Mouse (Mus musculus) liver, embryonic 16.5 days (tissue): ENCODE data around the gene C2cd4d. TPM values are rescaled to one million over a fixed set of nuclear protein-coding genes. Genes with fewer than 3 reads are reported as not detected.
A peak's percentile ranks its signal among the peaks of the same experiment; 100 is the strongest.

Source experiments
- ATAC-seq: fragments of 200-750 bp; cut with Nextera tagmentation; 2 replicates; pipeline ENCODE4 v1.8.0; 2017; ENCODE audit warnings: low read depth, mild to moderate bottlenecking, moderate number of reproducible peaks, moderate library complexity
- H3K27ac ChIP-seq: fragments of 300-500 bp; sonication (generic); 2 replicates; pipeline ENCODE4 v1.5.1; 2014; ENCODE audit warnings: mild to moderate bottlenecking, low read length
- H3K27me3 ChIP-seq: fragments of 300-500 bp; sonication (generic); 2 replicates; pipeline ENCODE4 v1.6.1; 2014; ENCODE audit warnings: low read depth, low read length, mixed read lengths; ENCODE audit not compliant: control insufficient read depth, insufficient read depth
- H3K36me3 ChIP-seq: fragments of 300-500 bp; sonication (generic); 2 replicates; pipeline ENCODE4 v1.6.1; 2014; ENCODE audit warnings: mild to moderate bottlenecking; ENCODE audit not compliant: control insufficient read depth, insufficient read depth
- H3K4me1 ChIP-seq: fragments of 300-500 bp; sonication (generic); 2 replicates; pipeline ENCODE4 v1.6.1; 2014; ENCODE audit warnings: low read depth, low read length, mixed read lengths; ENCODE audit not compliant: control insufficient read depth
- H3K4me2 ChIP-seq: fragments of 300-500 bp; sonication (generic); 2 replicates; pipeline ENCODE4 v1.6.1; 2014; ENCODE audit warnings: low read depth, low read length, mixed read lengths
- H3K4me3 ChIP-seq: fragments of 300-500 bp; sonication (generic); 2 replicates; pipeline ENCODE4 v1.5.1; 2014; ENCODE audit warnings: low read depth, mild to moderate bottlenecking, low read length
- H3K9ac ChIP-seq: fragments of 300-500 bp; sonication (generic); 2 replicates; pipeline ENCODE4 v1.6.1; 2014; ENCODE audit warnings: low read depth, low read length
- H3K9me3 ChIP-seq: fragments of 300-500 bp; sonication (generic); replicated peaks from 2 replicates; pipeline ENCODE4 v1.6.1; 2016; ENCODE audit warnings: low read length; ENCODE audit not compliant: control insufficient read depth
- WGBS: fragments of 180-500 bp; shearing (Covaris S2); extraction: QIAGEN DNeasy Blood & Tissue Kit; methylation state at CpG from one replicate; pipeline ENCODE4 v1.1.7; 2014; ENCODE audit not compliant: insufficient replicate concordance; 5-methylcytosine and 5-hydroxymethylcytosine counted together
- polyA plus RNA-seq: library from polyadenylated mRNA; unstranded; fragments of >200 nt; fragmentation: Nextera tagmentation; extraction: Ambion mirVana; gene quantifications from 2 replicates; pipeline ENCODE4 v1.2.1, GENCODE M21; 2015

C2cd4d gene
- polyA plus RNA-seq, 1 experiment from 2014 or later, result not detected

DNA sequence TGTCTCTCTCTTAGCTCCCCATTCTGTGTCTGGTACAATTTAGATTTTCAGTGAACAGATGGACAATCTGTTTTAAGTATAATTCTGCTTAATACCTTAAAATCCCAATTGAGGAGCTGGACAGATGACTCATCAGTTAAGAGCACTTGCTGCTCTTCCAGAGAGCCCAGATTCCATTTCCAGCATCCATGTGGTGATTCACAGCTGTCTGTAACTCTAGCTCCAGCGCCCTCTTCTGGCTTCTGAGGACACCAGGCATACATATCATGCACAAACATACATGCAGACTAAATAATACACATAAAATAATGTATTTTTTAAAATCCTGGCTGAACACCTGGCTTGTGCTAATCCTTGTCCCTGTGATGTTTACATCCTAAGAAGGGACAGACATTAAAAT, 1.4 kb upstream of the C2cd4d start:
- Histone ChIP-seq H3K9me3 (no peaks in the 10 kb centered on the region), H3K27me3 (peaks cover 34% of the 10 kb centered on the region), H3K36me3 (no peaks in the 10 kb centered on the region), H3K4me2 (no peak overlapping the region), H3K27ac (no peak overlapping the region), H3K4me3 (no peak overlapping the region), H3K4me1 (no peaks in the 10 kb centered on the region), H3K9ac (no peak overlapping the region)
- 3% methylated on average over 1 of the region's 1 CpGs for WGBS
- no peak for ATAC-seq

DNA sequence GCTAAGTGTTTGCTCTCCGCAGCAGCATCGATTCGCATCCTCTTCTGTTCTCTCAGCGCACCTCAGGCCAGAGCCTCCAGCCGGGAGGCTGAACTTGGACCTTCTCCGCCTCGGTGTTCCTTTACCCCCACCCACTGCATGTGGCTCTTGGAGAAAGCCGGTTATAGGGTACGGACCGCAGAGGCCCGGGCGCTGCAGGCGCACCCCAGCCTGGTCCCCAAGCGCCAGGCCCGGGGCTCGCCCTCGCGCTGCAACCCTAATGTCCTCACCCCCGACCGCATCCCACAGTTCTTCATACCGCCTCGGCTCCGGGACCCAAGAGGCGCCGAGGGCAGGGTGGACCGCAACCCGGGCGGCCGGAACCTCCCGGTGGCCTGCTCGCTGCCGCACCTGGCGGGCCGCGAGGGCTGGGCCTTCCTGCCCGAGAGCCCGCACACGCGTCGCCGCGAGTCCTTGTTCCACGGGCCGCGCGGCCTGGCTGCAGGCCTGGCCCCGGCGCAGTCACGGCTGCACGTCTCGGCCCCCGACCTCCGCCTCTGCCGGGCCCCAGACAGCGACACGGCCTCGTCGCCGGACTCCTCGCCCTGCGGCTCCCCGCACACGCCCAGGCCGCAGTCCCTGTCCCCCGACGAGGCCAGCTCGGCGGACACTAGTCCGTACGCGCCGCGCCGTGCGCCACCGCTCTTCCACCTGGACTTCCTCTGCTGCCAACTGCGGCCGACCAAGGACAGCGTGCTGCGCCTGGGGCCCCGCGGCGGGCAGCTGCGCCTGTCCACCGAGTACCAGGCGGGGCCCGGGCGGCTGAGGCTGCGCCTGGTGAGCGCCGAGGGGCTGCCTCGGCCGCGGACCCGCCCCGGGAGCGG, 1.3 kb downstream of the C2cd4d start:
- H3K4me1 ChIP-seq, result no peaks in the 10 kb centered on the region
- H3K9me3 ChIP-seq, result no peaks in the 10 kb centered on the region
- WGBS, result 4% methylated on average over 97 of the region's 97 CpGs
- no peaks in the 10 kb centered on the region for H3K36me3 ChIP-seq
- no peak overlapping the region for H3K27ac ChIP-seq
- peak; percentile 17; the same call in 1 of the 2 replicates for ATAC-seq
- peak overlapping the region; percentile 66 for H3K4me2 ChIP-seq
- H3K4me3 ChIP-seq, result peak overlapping the region; percentile 42
- H3K9ac ChIP-seq, result peak overlapping the region; percentile 33; the same call in 1 of the 2 replicates
- peaks cover 34% of the 10 kb centered on the region for H3K27me3 ChIP-seq

DNA sequence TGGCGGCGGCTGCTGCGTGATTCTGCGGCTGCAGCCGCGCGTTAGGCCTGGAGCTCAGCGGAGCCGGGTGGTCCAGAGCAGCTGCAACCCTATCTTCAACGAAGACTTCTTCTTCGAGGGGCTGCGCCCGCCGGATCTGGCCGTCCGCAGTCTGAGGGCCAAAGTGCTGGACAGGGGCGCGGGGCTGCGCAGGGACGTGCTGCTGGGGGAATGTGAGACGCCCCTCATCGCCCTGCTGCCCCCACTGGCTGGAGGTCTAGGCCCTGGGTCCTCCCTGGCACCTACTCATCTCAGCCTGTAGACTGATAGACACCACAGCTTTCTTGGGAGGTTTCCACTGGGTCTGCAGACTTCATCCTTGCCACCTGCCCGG, 1.9 kb downstream of the C2cd4d start:
- no peaks in the 10 kb centered on the region for H3K36me3 ChIP-seq
- no peak overlapping the region for H3K27ac ChIP-seq
- peak overlapping the region; percentile 42 for H3K4me3 ChIP-seq
- H3K4me1 ChIP-seq, result no peaks in the 10 kb centered on the region
- no peak for ATAC-seq
- H3K9ac ChIP-seq, result peak overlapping the region; percentile 33; the same call in 1 of the 2 replicates
- peaks cover 34% of the 10 kb centered on the region for H3K27me3 ChIP-seq
- H3K4me2 ChIP-seq, result peak overlapping the region; percentile 66
- 5% methylated on average over 23 of the region's 23 CpGs for WGBS
- H3K9me3 ChIP-seq, result no peaks in the 10 kb centered on the region

DNA sequence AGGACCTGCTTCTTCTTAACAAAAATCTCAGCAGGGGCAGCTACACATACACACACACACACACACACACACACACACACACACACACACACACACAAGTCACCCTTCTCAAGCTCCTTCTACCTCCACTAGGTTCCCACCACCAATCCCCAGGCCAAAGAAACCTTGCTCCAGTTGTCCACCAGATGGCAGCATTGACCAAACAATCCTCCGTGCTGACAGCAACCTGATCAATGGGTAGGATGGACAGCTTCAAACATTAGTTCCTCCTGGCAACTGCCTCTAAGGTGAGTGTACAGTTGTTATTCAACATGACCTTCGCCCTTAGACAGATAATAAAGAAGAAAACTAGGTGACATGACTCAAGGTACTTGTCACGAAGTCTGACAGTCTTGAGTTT, 4.5 kb downstream of the C2cd4d start:
- H3K27ac ChIP-seq, result no peak overlapping the region
- H3K9me3 ChIP-seq, result no peaks in the 10 kb centered on the region
- no peak overlapping the region for H3K4me3 ChIP-seq
- H3K4me1 ChIP-seq, result no peaks in the 10 kb centered on the region
- H3K4me2 ChIP-seq, result no peak overlapping the region
- no peak overlapping the region for H3K9ac ChIP-seq
- H3K36me3 ChIP-seq, result no peaks in the 10 kb centered on the region
- 14% methylated on average over 3 of the region's 3 CpGs for WGBS
- H3K27me3 ChIP-seq, result peaks cover 34% of the 10 kb centered on the region
- ATAC-seq, result no peak

DNA sequence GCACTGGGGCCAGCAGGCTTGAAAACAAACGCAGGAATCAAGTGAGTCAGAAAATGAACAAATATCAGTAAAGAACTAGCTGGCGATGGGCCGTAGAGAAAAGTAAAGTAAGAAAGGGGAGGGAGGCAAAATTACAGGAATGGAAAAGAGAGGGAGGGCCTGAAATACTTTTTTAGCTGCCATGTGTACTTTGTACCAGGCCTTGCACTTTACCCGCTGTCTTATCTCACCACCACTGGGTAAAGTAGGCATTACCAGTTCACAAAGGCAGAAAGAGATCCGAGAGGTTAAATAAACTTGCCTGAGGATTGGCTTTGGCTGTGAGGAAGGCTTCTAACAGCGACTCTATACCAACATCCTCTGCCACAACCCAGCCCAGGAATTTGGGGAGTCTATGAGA, 5.3 kb downstream of the C2cd4d start:
- no peak overlapping the region for H3K9ac ChIP-seq
- H3K4me1 ChIP-seq, result no peaks in the 10 kb centered on the region
- no peaks in the 10 kb centered on the region for H3K9me3 ChIP-seq
- H3K4me2 ChIP-seq, result no peak overlapping the region
- H3K4me3 ChIP-seq, result no peak overlapping the region
- ATAC-seq, result no peak
- 59% methylated on average over 6 of the region's 6 CpGs for WGBS
- H3K27ac ChIP-seq, result no peak overlapping the region
- H3K36me3 ChIP-seq, result no peaks in the 10 kb centered on the region
- peaks cover 26% of the 10 kb centered on the region for H3K27me3 ChIP-seq

DNA sequence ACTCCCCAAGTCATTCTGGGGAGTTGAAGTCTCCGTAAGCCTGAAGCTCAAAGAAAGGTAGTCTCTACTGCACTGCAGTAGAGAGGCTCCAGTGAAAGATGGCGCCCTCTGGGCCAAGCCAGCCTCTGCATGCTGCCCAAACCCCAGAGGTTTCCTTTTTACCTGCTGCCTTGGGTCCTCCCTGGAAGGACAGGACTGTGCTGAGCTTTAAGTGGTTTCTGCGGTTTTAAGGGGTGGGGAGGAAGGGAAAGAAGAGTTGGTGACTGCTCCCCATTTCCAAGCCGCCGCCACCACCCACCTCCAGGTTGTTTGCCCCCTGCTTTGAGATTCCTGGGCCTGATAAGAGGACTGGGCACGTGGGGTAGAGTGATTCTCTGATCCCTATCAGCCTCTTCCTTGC, 6.4 kb downstream of the C2cd4d start:
- WGBS, result 46% methylated on average over 6 of the region's 6 CpGs
- Histone ChIP-seq H3K27me3 (peaks cover 16% of the 10 kb centered on the region), H3K36me3 (no peaks in the 10 kb centered on the region), H3K4me1 (no peaks in the 10 kb centered on the region; the same call in none of the 2 replicates), H3K4me3 (no peak overlapping the region), H3K27ac (no peak overlapping the region), H3K4me2 (no peak overlapping the region), H3K9me3 (no peaks in the 10 kb centered on the region), H3K9ac (no peak overlapping the region)
- ATAC-seq, result no peak

DNA sequence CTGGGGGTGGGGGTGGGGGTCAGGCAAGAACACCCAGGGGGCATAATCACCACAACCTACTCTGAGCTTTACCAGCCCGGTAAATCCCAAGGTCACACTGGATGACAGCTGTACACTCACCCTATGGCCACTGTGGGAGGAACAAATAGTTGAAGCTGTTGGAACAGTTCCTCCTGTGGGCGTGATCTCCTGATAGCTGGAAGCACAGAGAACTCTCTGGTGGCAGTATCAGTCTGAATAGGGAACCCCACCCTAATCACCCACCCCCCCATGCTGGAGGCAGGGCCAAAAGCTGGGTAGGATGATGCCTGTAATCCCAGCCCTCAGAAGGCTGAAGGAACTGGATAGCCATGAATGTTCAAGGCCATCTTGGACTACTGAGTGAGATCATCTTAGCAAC, 7.5 kb downstream of the C2cd4d start:
- no peak overlapping the region for H3K9ac ChIP-seq
- no peaks in the 10 kb centered on the region for H3K9me3 ChIP-seq
- H3K27me3 ChIP-seq, result peaks cover 6% of the 10 kb centered on the region
- no peak; the same call in 1 of the 2 replicates for ATAC-seq
- H3K4me1 ChIP-seq, result no peaks in the 10 kb centered on the region; the same call in none of the 2 replicates
- no peak overlapping the region for H3K4me2 ChIP-seq
- WGBS, result 34% methylated on average over 2 of the region's 2 CpGs
- H3K4me3 ChIP-seq, result no peak overlapping the region
- H3K27ac ChIP-seq, result no peak overlapping the region
- H3K36me3 ChIP-seq, result no peaks in the 10 kb centered on the region

DNA sequence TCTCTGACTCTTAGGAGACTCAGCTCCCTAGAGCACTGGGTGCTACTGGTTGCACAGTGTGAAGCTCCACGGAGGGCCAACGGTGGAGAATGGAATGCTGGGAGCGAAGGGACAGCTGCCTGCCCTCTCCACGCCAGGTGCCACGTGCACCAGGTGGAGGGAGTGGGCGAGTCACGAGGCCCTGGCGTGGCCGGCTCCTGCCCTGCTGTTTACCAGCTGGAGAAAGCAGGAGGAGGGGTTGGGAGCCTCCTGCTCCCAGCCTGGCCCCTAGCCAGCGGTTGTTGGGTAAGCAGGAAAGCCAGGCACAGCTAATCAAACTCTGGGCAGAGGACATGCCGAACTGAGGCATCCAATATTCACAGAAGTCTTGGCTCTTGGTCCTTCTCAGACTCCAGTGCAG, 9.4 kb downstream of the C2cd4d start:
- H3K4me1 ChIP-seq, result no peaks in the 10 kb centered on the region; the same call in none of the 2 replicates
- no peak overlapping the region for H3K4me3 ChIP-seq
- no peaks in the 10 kb centered on the region; the same call in 1 of the 2 replicates for H3K27me3 ChIP-seq
- no peaks in the 10 kb centered on the region for H3K36me3 ChIP-seq
- H3K4me2 ChIP-seq, result no peak overlapping the region
- ATAC-seq, result peak; percentile 85
- H3K9me3 ChIP-seq, result no peaks in the 10 kb centered on the region
- WGBS, result 22% methylated on average over 11 of the region's 11 CpGs
- no peak overlapping the region for H3K27ac ChIP-seq
- no peak overlapping the region for H3K9ac ChIP-seq

DNA sequence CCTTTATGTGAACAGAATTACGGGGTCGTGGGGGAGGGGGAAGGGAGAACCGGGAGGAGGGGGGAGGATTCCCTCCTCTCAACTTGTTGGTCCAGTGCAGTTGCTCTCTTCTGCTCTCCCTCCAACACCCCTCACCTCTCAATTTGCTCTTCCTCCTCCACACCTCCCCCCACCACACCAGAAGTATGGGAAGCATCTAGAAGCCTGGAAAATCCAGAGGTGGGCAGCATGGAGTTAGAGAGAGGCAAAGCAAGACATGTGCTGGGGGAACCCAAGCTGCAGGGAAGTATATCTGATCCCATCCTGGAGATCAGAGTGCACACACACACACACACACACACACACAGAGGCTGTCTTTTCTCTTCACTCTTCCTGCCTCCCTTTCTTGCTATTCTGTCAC, 9.8 kb downstream of the C2cd4d start:
- WGBS, result 5% methylated on average over 3 of the region's 3 CpGs
- H3K9me3 ChIP-seq, result no peaks in the 10 kb centered on the region
- H3K36me3 ChIP-seq, result no peaks in the 10 kb centered on the region
- no peaks in the 10 kb centered on the region; the same call in 1 of the 2 replicates for H3K27me3 ChIP-seq
- no peaks in the 10 kb centered on the region; the same call in none of the 2 replicates for H3K4me1 ChIP-seq
- no peak overlapping the region for H3K27ac ChIP-seq
- no peak overlapping the region for H3K4me2 ChIP-seq
- H3K4me3 ChIP-seq, result no peak overlapping the region
- ATAC-seq, result no peak
- no peak overlapping the region for H3K9ac ChIP-seq
